Mouse (Mus musculus) limb, embryonic 13.5 days (tissue): ENCODE measurements around the gene Hesx1. TPM values are rescaled to one million over a fixed set of nuclear protein-coding genes. Genes with fewer than 3 reads are reported as not detected.
A peak's percentile ranks its signal among the peaks of the same experiment; 100 is the strongest.

Experiments
- ATAC-seq: fragments of 200-750 bp; cut with Nextera tagmentation; 2 replicates; pipeline ENCODE4 v1.8.0; 2017; ENCODE audit warnings: low read depth, moderate number of reproducible peaks, moderate TSS enrichment; ENCODE audit not compliant: low FRiP score
- H3K27ac ChIP-seq: fragments of 300-500 bp; sonication (generic); 2 replicates; pipeline ENCODE4 v1.5.1; 2015; ENCODE audit warnings: inconsistent platforms, mild to moderate bottlenecking, moderate library complexity
- H3K27me3 ChIP-seq: fragments of 300-500 bp; sonication (generic); 2 replicates; pipeline ENCODE4 v1.6.1; 2015; ENCODE audit warnings: mild to moderate bottlenecking, inconsistent platforms
- H3K36me3 ChIP-seq: fragments of 300-500 bp; sonication (generic); 2 replicates; pipeline ENCODE4 v1.6.1; 2015; ENCODE audit warnings: inconsistent platforms, mild to moderate bottlenecking, moderate library complexity
- H3K4me1 ChIP-seq: fragments of 300-500 bp; sonication (generic); 2 replicates; pipeline ENCODE4 v1.6.1; 2015; ENCODE audit warnings: inconsistent platforms
- H3K4me2 ChIP-seq: fragments of 300-500 bp; sonication (generic); replicated peaks from 2 replicates; pipeline ENCODE4 v1.6.1; 2015; ENCODE audit warnings: inconsistent platforms, mild to moderate bottlenecking, moderate library complexity
- H3K4me3 ChIP-seq: fragments of 300-500 bp; sonication (generic); 2 replicates; pipeline ENCODE4 v1.5.1; 2015; ENCODE audit warnings: moderate library complexity, mild to moderate bottlenecking, inconsistent platforms
- H3K9ac ChIP-seq: fragments of 300-500 bp; sonication (generic); 2 replicates; pipeline ENCODE4 v1.6.1; 2015; ENCODE audit warnings: mild to moderate bottlenecking, inconsistent platforms
- H3K9me3 ChIP-seq: fragments of 300-500 bp; sonication (generic); 2 replicates; pipeline ENCODE4 v1.6.1; 2016; ENCODE audit warnings: inconsistent platforms
- WGBS: fragments of 180-500 bp; shearing (Covaris S2); methylation state at CpG from one replicate; pipeline ENCODE4 v1.1.7; 2015; 5-methylcytosine and 5-hydroxymethylcytosine counted together
- polyA plus RNA-seq: library from polyadenylated mRNA; unstranded; fragments of >200 nt; fragmentation: Nextera tagmentation; extraction: Ambion mirVana; gene quantifications from 2 replicates; pipeline ENCODE4 v1.2.1, GENCODE M21; 2015

Gene Hesx1
- polyA plus RNA-seq, 1 experiment from 2014 or later: 0.15 TPM

DNA sequence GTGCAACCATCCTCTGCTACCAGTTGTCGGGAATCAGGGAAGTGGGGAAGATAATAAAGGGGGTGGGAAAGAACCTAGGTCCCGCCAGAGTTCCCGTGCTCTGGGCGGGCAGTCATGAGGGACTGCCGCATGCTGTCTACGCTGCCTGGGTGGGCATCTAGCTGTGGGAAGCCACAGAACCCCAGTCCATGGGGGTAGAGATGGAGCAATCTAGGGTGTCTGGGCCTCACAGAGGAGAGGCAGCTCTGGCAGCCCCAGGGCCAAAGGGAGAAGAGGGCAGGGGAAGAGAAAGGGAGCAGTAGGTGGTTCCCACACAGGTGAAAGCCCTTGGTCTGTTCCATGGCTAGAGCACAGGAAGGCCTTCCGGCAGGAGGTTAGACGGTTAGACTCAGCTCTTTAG, 13.2 kb upstream of the Hesx1 start:
- no peaks in the 10 kb centered on the region for H3K27me3 ChIP-seq
- no peak overlapping the region for H3K4me2 ChIP-seq
- 96% methylated on average over 8 of the region's 8 CpGs for WGBS
- no peak for ATAC-seq
- H3K4me3 ChIP-seq: no peak overlapping the region
- no peak overlapping the region for H3K27ac ChIP-seq
- peaks cover 13% of the 10 kb centered on the region for H3K9me3 ChIP-seq
- H3K36me3 ChIP-seq: peaks cover 7% of the 10 kb centered on the region; the same call in 1 of the 2 replicates
- peaks cover 6% of the 10 kb centered on the region for H3K4me1 ChIP-seq
- no peak overlapping the region for H3K9ac ChIP-seq

- no peak overlapping the region for H3K4me3 ChIP-seq
- no peak overlapping the region for H3K27ac ChIP-seq
- H3K9me3 ChIP-seq: peaks cover 13% of the 10 kb centered on the region
- 72% methylated on average over 5 of the region's 5 CpGs for WGBS
- peaks cover 7% of the 10 kb centered on the region; the same call in 1 of the 2 replicates for H3K36me3 ChIP-seq
- no peak overlapping the region for H3K4me2 ChIP-seq
- no peak overlapping the region for H3K9ac ChIP-seq
- peaks cover 6% of the 10 kb centered on the region for H3K4me1 ChIP-seq
- no peak for ATAC-seq
- H3K27me3 ChIP-seq: no peaks in the 10 kb centered on the region
These were observed 12.6 kb upstream of the Hesx1 start for GRCm38 (mm10) chr14:26981494-26982149.

GRCm38 (mm10) chr14:26982150-26982530, 12.1 kb upstream of the Hesx1 start:
- H3K9ac ChIP-seq: no peak overlapping the region
- peaks cover 5% of the 10 kb centered on the region for H3K4me1 ChIP-seq
- H3K36me3 ChIP-seq: peaks cover 7% of the 10 kb centered on the region; the same call in 1 of the 2 replicates
- H3K9me3 ChIP-seq: peaks cover 13% of the 10 kb centered on the region
- H3K4me3 ChIP-seq: no peak overlapping the region
- no peak overlapping the region for H3K27ac ChIP-seq
- no peak overlapping the region for H3K4me2 ChIP-seq
- no peak for ATAC-seq
- H3K27me3 ChIP-seq: no peaks in the 10 kb centered on the region
- WGBS: 76% methylated on average over 5 of the region's 5 CpGs

DNA sequence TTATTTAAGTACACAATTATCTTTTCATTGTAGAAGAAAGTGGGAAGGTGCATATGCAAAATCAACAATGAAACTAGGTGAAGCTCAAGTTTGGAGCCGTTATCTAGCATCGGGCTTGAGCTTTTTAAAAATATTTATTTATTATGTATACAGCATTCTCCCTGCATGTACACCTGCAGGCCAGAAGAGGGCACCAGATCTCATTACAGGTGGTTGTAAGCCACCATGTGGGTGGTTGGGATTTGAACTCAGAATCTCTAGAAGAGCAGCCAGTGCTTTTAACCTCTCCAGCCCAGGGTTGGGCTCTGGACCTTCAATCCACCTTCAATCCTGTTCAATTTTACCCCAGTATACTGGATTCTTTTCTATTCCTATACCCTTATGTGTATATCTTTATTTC, 5.5 kb upstream of the Hesx1 start:
- no peaks in the 10 kb centered on the region for H3K36me3 ChIP-seq
- no peak overlapping the region for H3K4me3 ChIP-seq
- no peak overlapping the region for H3K9ac ChIP-seq
- H3K27me3 ChIP-seq: no peaks in the 10 kb centered on the region
- H3K4me2 ChIP-seq: no peak overlapping the region
- WGBS: 78% methylated on average over 2 of the region's 2 CpGs
- H3K4me1 ChIP-seq: peaks cover 10% of the 10 kb centered on the region
- no peak overlapping the region for H3K27ac ChIP-seq
- H3K9me3 ChIP-seq: peaks cover 6% of the 10 kb centered on the region; the same call in 1 of the 2 replicates
- no peak for ATAC-seq

- H3K27me3 ChIP-seq: no peaks in the 10 kb centered on the region
- no peaks in the 10 kb centered on the region for H3K36me3 ChIP-seq
- ATAC-seq: no peak
- H3K4me3 ChIP-seq: no peak overlapping the region
- H3K9me3 ChIP-seq: no peaks in the 10 kb centered on the region
- WGBS: 47% methylated on average over 18 of the region's 18 CpGs
- H3K27ac ChIP-seq: no peak overlapping the region
- peak overlapping the region; percentile 40 for H3K4me2 ChIP-seq
- no peak overlapping the region for H3K9ac ChIP-seq
- peaks cover 18% of the 10 kb centered on the region for H3K4me1 ChIP-seq
These were observed 2.6 kb upstream of the Hesx1 start for GRCm38 (mm10) chr14:26991622-26992021.

GRCm38 (mm10) chr14:26993427-26993826, 789 bp upstream of the Hesx1 start:
- H3K4me2 ChIP-seq: no peak overlapping the region
- H3K9me3 ChIP-seq: no peaks in the 10 kb centered on the region
- 26% methylated on average over 3 of the region's 3 CpGs for WGBS
- no peak for ATAC-seq
- H3K9ac ChIP-seq: no peak overlapping the region
- H3K4me1 ChIP-seq: peaks cover 18% of the 10 kb centered on the region
- H3K4me3 ChIP-seq: no peak overlapping the region
- H3K27ac ChIP-seq: no peak overlapping the region
- H3K36me3 ChIP-seq: no peaks in the 10 kb centered on the region
- H3K27me3 ChIP-seq: no peaks in the 10 kb centered on the region

- H3K4me2 ChIP-seq: no peak overlapping the region
- H3K27ac ChIP-seq: no peak overlapping the region
- ATAC-seq: no peak
- H3K4me3 ChIP-seq: no peak overlapping the region
- no peaks in the 10 kb centered on the region for H3K9me3 ChIP-seq
- peaks cover 23% of the 10 kb centered on the region for H3K4me1 ChIP-seq
- H3K9ac ChIP-seq: no peak overlapping the region
- 0 out of 2 replicates have a peak, but pooled peaks cover 3% of the 10 kb centered on the region for H3K27me3 ChIP-seq
- no peaks in the 10 kb centered on the region for H3K36me3 ChIP-seq
These were observed 2.0 kb downstream of the Hesx1 start for GRCm38 (mm10) chr14:26996257-26996656.

- 3% methylated on average over 11 of the region's 11 CpGs for WGBS
- no peak for ATAC-seq
- Histone ChIP-seq H3K9ac (no peak overlapping the region), H3K4me1 (peaks cover 5% of the 10 kb centered on the region; the same call in 1 of the 2 replicates), H3K27me3 (0 out of 2 replicates have a peak, but pooled peaks cover 5% of the 10 kb centered on the region), H3K9me3 (no peaks in the 10 kb centered on the region), H3K27ac (no peak overlapping the region), H3K4me2 (peak overlapping the region; percentile 48), H3K36me3 (no peaks in the 10 kb centered on the region), H3K4me3 (peak overlapping the region; percentile 11; the same call in 1 of the 2 replicates)
These were observed 6.2 kb downstream of the Hesx1 start for GRCm38 (mm10) chr14:27000386-27000785.

GRCm38 (mm10) chr14:27004906-27005305, 10.7 kb downstream of the Hesx1 start:
- Histone ChIP-seq H3K4me2 (no peak overlapping the region), H3K36me3 (no peaks in the 10 kb centered on the region), H3K9me3 (no peaks in the 10 kb centered on the region), H3K27me3 (0 out of 2 replicates have a peak, but pooled peaks cover 5% of the 10 kb centered on the region), H3K9ac (no peak overlapping the region), H3K4me3 (no peak overlapping the region), H3K27ac (no peak overlapping the region), H3K4me1 (peaks cover 5% of the 10 kb centered on the region; the same call in 1 of the 2 replicates)
- 63% methylated on average over 7 of the region's 7 CpGs for WGBS
- no peak for ATAC-seq

- Histone ChIP-seq H3K9ac (no peak overlapping the region), H3K4me1 (no peaks in the 10 kb centered on the region), H3K27ac (no peak overlapping the region), H3K9me3 (no peaks in the 10 kb centered on the region), H3K36me3 (no peaks in the 10 kb centered on the region), H3K4me2 (no peak overlapping the region), H3K4me3 (no peak overlapping the region), H3K27me3 (0 out of 2 replicates have a peak, but pooled peaks cover 5% of the 10 kb centered on the region)
- WGBS: 50% methylated on average over 6 of the region's 6 CpGs
- no peak for ATAC-seq
These were observed 11.7 kb downstream of the Hesx1 start for GRCm38 (mm10) chr14:27005937-27006336.

DNA sequence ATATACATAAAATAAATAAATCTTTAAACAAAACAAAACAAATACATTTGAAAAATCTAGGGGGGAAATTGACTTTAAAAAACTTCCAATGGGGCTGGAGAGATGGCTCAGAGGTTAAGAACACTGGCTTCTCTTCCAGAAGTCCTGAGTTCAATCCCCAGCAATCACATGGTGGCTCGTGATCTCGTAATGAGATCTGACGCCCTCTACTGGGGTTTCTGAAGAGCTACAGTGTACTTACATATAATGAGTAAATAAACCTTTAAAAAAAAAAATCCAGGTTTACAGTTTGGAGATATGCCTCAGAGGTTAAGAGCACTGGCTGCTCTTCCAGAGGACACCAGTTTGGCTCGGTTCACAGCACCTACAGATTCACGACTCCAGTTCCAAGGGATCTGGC, 17.3 kb downstream of the Hesx1 start:
- Histone ChIP-seq H3K9me3 (no peaks in the 10 kb centered on the region), H3K4me3 (no peak overlapping the region), H3K27me3 (no peaks in the 10 kb centered on the region), H3K9ac (no peak overlapping the region), H3K4me2 (no peak overlapping the region), H3K27ac (no peak overlapping the region), H3K4me1 (no peaks in the 10 kb centered on the region), H3K36me3 (no peaks in the 10 kb centered on the region)
- ATAC-seq: no peak
- 75% methylated on average over 5 of the region's 5 CpGs for WGBS

- Histone ChIP-seq H3K27me3 (no peaks in the 10 kb centered on the region), H3K9me3 (no peaks in the 10 kb centered on the region), H3K4me1 (no peaks in the 10 kb centered on the region), H3K4me2 (no peak overlapping the region), H3K27ac (no peak overlapping the region), H3K9ac (no peak overlapping the region), H3K36me3 (no peaks in the 10 kb centered on the region), H3K4me3 (no peak overlapping the region)
- WGBS: 58% methylated on average over 4 of the region's 4 CpGs
- ATAC-seq: no peak
These were observed 19.4 kb downstream of the Hesx1 start for GRCm38 (mm10) chr14:27013658-27014057.

DNA sequence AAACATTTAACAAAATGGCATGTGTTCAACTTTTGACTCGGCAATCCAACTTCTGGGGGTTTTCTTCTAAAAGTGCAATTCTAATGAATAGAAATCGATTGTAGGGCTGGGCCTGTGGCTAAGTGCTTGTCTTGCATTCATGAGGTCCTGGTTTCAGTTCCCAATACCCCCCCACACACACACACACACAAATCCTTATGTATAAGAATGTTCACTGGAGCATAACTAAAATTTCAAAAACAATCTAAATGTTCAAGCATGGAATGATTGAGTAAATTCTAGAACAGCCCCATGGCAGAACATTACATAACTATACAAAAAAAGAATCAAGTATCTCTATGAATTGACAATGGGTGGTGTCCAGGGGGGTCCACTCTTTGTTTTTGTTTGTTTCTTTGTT, 23.7 kb downstream of the Hesx1 start:
- Histone ChIP-seq H3K9me3 (no peaks in the 10 kb centered on the region), H3K4me3 (no peak overlapping the region), H3K27me3 (no peaks in the 10 kb centered on the region), H3K4me2 (no peak overlapping the region), H3K9ac (no peak overlapping the region), H3K27ac (no peak overlapping the region), H3K4me1 (no peaks in the 10 kb centered on the region), H3K36me3 (no peaks in the 10 kb centered on the region)
- ATAC-seq: no peak
- WGBS: 92% methylated on average over 2 of the region's 2 CpGs
